Mouse (Mus musculus) midbrain, embryonic 16.5 days (tissue): ENCODE measurements around the gene P2ry13. TPM values are rescaled to one million over a fixed set of nuclear protein-coding genes. Genes with fewer than 3 reads are reported as not detected.

ENCODE experiments used
- ATAC-seq: fragments of 200-750 bp; cut with Nextera tagmentation; 2 replicates; pipeline ENCODE4 v1.8.0; 2017; ENCODE audit warnings: moderate TSS enrichment
- H3K27ac ChIP-seq: fragments of 300-500 bp; sonication (generic); 2 replicates; pipeline ENCODE4 v1.5.1; 2014; ENCODE audit warnings: mild to moderate bottlenecking, low read length, mixed read lengths
- H3K27me3 ChIP-seq: fragments of 300-500 bp; sonication (generic); 2 replicates; pipeline ENCODE4 v1.6.1; 2014; ENCODE audit warnings: low read depth, low read length, mixed read lengths; ENCODE audit not compliant: control insufficient read depth, insufficient read depth
- H3K36me3 ChIP-seq: fragments of 300-500 bp; sonication (generic); 2 replicates; pipeline ENCODE4 v1.6.1; 2014; ENCODE audit warnings: mild to moderate bottlenecking, low read length, moderate library complexity, mixed read lengths; ENCODE audit not compliant: control insufficient read depth, insufficient read depth
- H3K4me1 ChIP-seq: fragments of 300-500 bp; sonication (generic); 2 replicates; pipeline ENCODE4 v1.6.1; 2014; ENCODE audit warnings: mild to moderate bottlenecking, low read length, mixed read lengths; ENCODE audit not compliant: control insufficient read depth, insufficient read depth
- H3K4me2 ChIP-seq: fragments of 300-500 bp; sonication (generic); 2 replicates; pipeline ENCODE4 v1.6.1; 2014; ENCODE audit warnings: mild to moderate bottlenecking, low read length, mixed read lengths
- H3K4me3 ChIP-seq: fragments of 300-500 bp; sonication (generic); 2 replicates; pipeline ENCODE4 v1.5.1; 2014; ENCODE audit warnings: low read depth, mild to moderate bottlenecking, low read length, moderate library complexity, mixed read lengths
- H3K9ac ChIP-seq: fragments of 300-500 bp; sonication (generic); 2 replicates; pipeline ENCODE4 v1.6.1; 2014; ENCODE audit warnings: low read depth, low read length, mixed read lengths
- H3K9me3 ChIP-seq: fragments of 300-500 bp; sonication (generic); replicated peaks from 2 replicates; pipeline ENCODE4 v1.6.1; 2014; ENCODE audit warnings: mild to moderate bottlenecking, low read length, mixed read lengths; ENCODE audit not compliant: control insufficient read depth, poor library complexity, severe bottlenecking
- WGBS: fragments of 180-500 bp; shearing (Covaris S2); extraction: QIAGEN DNeasy Blood & Tissue Kit; methylation state at CpG from one replicate; pipeline ENCODE4 v1.1.7; 2014; 5-methylcytosine and 5-hydroxymethylcytosine counted together
- polyA plus RNA-seq: library from polyadenylated mRNA; unstranded; fragments of >200 nt; fragmentation: Nextera tagmentation; extraction: Ambion mirVana; gene quantifications from 2 replicates; pipeline ENCODE4 v1.2.1, GENCODE M21; 2015

P2ry13 gene
- polyA plus RNA-seq, 1 experiment from 2014 or later = 1.2 TPM

DNA sequence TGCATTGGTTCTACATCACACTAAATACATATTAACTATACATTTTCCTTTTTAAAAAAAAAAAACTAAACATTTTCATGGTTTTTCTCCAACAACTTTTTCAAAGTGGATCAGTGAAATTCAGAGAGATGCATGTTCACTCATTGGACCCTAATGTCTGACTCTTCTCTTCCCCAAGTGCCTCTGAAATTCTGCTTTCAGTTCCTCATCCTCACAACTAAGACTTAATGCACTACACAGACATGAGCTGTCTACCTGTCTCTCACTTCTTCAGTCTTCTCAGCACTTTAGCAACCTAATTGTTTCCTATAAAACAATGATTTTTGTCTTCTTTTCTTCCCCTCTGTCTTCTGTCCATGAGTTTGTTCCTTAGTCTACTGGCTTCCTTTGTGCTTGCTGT is 14.7 kb upstream of the P2ry13 start:
- no peaks in the 10 kb centered on the region for H3K27me3 ChIP-seq
- H3K4me1 ChIP-seq = no peaks in the 10 kb centered on the region
- no peak overlapping the region for H3K4me3 ChIP-seq
- H3K36me3 ChIP-seq = no peaks in the 10 kb centered on the region
- H3K9ac ChIP-seq = no peak overlapping the region
- no peak overlapping the region for H3K4me2 ChIP-seq
- no peak for ATAC-seq
- no peak overlapping the region for H3K27ac ChIP-seq
- no peaks in the 10 kb centered on the region for H3K9me3 ChIP-seq

GRCm38 (mm10) chr3:59222303-59222702 is 11.6 kb upstream of the P2ry13 start:
- no peaks in the 10 kb centered on the region for H3K27me3 ChIP-seq
- H3K27ac ChIP-seq = no peak overlapping the region
- no peak overlapping the region for H3K4me3 ChIP-seq
- no peaks in the 10 kb centered on the region for H3K4me1 ChIP-seq
- no peak overlapping the region for H3K9ac ChIP-seq
- no peaks in the 10 kb centered on the region for H3K36me3 ChIP-seq
- no peak overlapping the region for H3K4me2 ChIP-seq
- ATAC-seq = no peak
- 93% methylated on average over 2 of the region's 2 CpGs for WGBS
- H3K9me3 ChIP-seq = no peaks in the 10 kb centered on the region

- Histone ChIP-seq H3K36me3 (no peaks in the 10 kb centered on the region), H3K4me2 (no peak overlapping the region), H3K9me3 (no peaks in the 10 kb centered on the region), H3K9ac (no peak overlapping the region), H3K27ac (no peak overlapping the region), H3K4me1 (no peaks in the 10 kb centered on the region), H3K27me3 (no peaks in the 10 kb centered on the region), H3K4me3 (no peak overlapping the region)
- ATAC-seq = no peak
- WGBS = 94% methylated on average over 2 of the region's 2 CpGs
Measured at GRCm38 (mm10) chr3:59219326-59219725, 8.6 kb upstream of the P2ry13 start.

- 94% methylated on average over 10 of the region's 10 CpGs for WGBS
- Histone ChIP-seq H3K36me3 (no peaks in the 10 kb centered on the region), H3K27ac (no peak overlapping the region), H3K9me3 (no peaks in the 10 kb centered on the region), H3K9ac (no peak overlapping the region), H3K4me1 (no peaks in the 10 kb centered on the region), H3K27me3 (no peaks in the 10 kb centered on the region), H3K4me3 (no peak overlapping the region), H3K4me2 (no peak overlapping the region)
- no peak for ATAC-seq
Measured at GRCm38 (mm10) chr3:59217211-59217610, 6.5 kb upstream of the P2ry13 start.

GRCm38 (mm10) chr3:59212404-59212803 is 1.7 kb upstream of the P2ry13 start:
- no peak overlapping the region for H3K9ac ChIP-seq
- no peaks in the 10 kb centered on the region for H3K9me3 ChIP-seq
- no peaks in the 10 kb centered on the region for H3K36me3 ChIP-seq
- no peak overlapping the region for H3K4me3 ChIP-seq
- ATAC-seq = no peak
- no peaks in the 10 kb centered on the region for H3K27me3 ChIP-seq
- H3K4me2 ChIP-seq = no peak overlapping the region
- no peak overlapping the region for H3K27ac ChIP-seq
- H3K4me1 ChIP-seq = no peaks in the 10 kb centered on the region

- no peaks in the 10 kb centered on the region for H3K27me3 ChIP-seq
- ATAC-seq = no peak
- H3K27ac ChIP-seq = no peak overlapping the region
- no peaks in the 10 kb centered on the region for H3K36me3 ChIP-seq
- no peak overlapping the region for H3K4me2 ChIP-seq
- WGBS = 91% methylated on average over 8 of the region's 8 CpGs
- H3K9me3 ChIP-seq = no peaks in the 10 kb centered on the region
- no peak overlapping the region for H3K4me3 ChIP-seq
- H3K9ac ChIP-seq = no peak overlapping the region
- no peaks in the 10 kb centered on the region for H3K4me1 ChIP-seq
Measured at GRCm38 (mm10) chr3:59211784-59212183, 1.1 kb upstream of the P2ry13 start.

DNA sequence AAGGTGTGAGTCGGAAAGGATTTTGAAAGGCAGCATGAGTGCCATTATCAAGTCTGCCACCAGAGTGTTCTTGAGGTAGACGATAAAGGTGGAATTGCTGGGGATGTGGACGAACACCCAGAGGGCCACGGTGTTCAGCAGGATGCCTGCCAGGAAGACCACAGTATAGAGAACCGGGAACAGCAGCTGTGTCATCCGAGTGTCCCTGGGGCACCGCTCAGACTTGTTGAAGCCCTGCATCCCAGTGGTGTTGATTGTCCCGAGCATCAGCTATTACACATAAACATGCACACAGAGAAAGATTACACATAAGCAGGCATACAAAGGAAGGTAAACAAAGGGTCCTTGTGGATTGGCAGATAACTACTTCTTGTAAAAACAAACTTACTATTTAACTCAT is 593 bp downstream of the P2ry13 start:
- WGBS = 77% methylated on average over 8 of the region's 8 CpGs

DNA sequence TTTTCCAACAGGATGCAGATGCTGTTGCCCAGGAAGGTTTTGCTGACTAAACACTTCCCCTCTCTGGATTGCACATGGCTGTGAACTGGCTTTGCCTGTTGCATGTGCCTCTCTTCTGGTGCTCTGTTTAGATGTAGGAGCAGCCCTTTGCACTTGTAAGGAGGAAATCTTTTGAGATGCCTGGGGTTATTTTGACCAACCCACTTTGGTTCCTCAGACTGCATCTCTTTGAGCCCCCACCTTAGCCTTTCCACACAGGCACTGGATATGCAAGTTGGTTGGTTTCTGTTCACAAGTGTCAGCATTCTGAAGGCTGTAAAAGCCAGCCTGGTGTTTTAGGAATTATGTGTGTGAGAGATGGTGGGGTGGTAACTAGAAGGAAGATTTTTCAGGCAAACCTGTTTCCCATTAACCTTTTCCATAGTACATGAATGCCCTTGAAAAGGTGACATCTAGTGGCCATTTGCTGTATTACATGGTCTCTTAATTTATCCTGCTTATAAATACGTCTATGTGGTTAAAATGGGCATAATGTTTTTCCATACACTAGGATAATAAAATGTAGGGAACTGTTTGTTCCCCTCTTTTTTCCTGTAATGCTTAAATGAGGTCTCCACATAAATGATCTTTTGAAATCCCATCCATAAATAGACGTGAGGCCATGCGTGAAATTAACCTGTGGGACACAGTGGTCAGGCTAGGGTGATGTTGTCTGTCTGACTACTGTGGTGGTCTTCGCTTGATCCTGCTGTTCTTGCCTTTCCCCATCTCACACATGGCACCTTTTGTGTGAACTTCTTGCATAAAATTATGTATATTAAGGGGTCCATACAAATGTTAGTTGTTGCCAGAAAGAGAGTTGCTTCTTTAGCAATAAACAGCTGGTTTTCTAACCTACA is 1.8 kb downstream of the P2ry13 start:
- no peak overlapping the region for H3K4me3 ChIP-seq
- no peak overlapping the region for H3K27ac ChIP-seq
- ATAC-seq = peak; percentile 57
- no peaks in the 10 kb centered on the region for H3K4me1 ChIP-seq
- no peak overlapping the region for H3K9ac ChIP-seq
- WGBS = 63% methylated on average over 4 of the region's 4 CpGs
- H3K36me3 ChIP-seq = no peaks in the 10 kb centered on the region
- no peaks in the 10 kb centered on the region for H3K27me3 ChIP-seq
- no peak overlapping the region for H3K4me2 ChIP-seq
- no peaks in the 10 kb centered on the region for H3K9me3 ChIP-seq

More for the DNA sequence above, 593 bp downstream of the P2ry13 start:
- H3K4me1 ChIP-seq = no peaks in the 10 kb centered on the region
- no peak for ATAC-seq
- H3K4me3 ChIP-seq = no peak overlapping the region
- no peaks in the 10 kb centered on the region for H3K27me3 ChIP-seq
- H3K9ac ChIP-seq = no peak overlapping the region
- no peak overlapping the region for H3K27ac ChIP-seq
- no peak overlapping the region for H3K4me2 ChIP-seq
- no peaks in the 10 kb centered on the region for H3K36me3 ChIP-seq
- H3K9me3 ChIP-seq = no peaks in the 10 kb centered on the region

DNA sequence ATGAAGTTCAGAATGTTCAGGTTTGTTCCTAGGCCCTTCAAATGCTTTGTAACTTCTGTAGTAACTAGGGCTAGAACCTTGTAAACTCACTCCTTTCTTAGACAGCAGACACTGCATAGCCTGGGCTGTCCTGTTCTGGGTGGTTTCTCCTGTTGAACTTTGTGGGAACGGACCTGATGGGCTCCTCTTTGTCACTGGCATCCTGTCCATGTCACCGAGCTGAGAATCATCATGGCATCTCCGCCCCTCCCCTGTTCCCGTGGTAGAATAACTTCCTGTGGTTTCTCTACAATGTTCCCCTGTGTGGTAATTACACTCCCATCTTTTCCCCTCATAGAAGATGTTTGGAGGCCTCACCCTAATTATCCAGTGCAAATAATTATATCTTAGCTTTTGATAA is 4.7 kb downstream of the P2ry13 start:
- no peak overlapping the region for H3K4me3 ChIP-seq
- H3K27me3 ChIP-seq = no peaks in the 10 kb centered on the region
- no peaks in the 10 kb centered on the region for H3K36me3 ChIP-seq
- H3K27ac ChIP-seq = no peak overlapping the region
- no peaks in the 10 kb centered on the region for H3K4me1 ChIP-seq
- no peak overlapping the region for H3K9ac ChIP-seq
- H3K4me2 ChIP-seq = no peak overlapping the region
- 85% methylated on average over 4 of the region's 4 CpGs for WGBS
- no peaks in the 10 kb centered on the region for H3K9me3 ChIP-seq
- no peak for ATAC-seq
